Comparison of ENCODE assay signal across 15 mouse cellular contexts in genomic region chr11:89508675-89509324, GRCm38 (mm10).
DNase-seq lines count a peak whose midpoint lies in the region; ATAC-seq and TF ChIP-seq lines count a peak whose summit lies in the region.
"Had no signal": no experiment of that assay in that cellular context is flagged by ENCODE, and none has a peak within 500 bp of the region (broad histone marks: within the 10 kb centered on the region; RNA-seq: fewer than 3 reads in every experiment).

No protein-coding gene starts in this region.

- no peaks in the 10 kb centered on the region for H3K9me3 ChIP-seq in forebrain, embryonic 10.5 days
- no peaks in the 10 kb centered on the region for H3K9me3 ChIP-seq in forebrain, postnatal 0 days (ENCODE audit: low read length)
- no peaks in the 10 kb centered on the region for H3K9me3 ChIP-seq in kidney, embryonic 15.5 days (replicated peaks)
- no peaks in the 10 kb centered on the region for H3K9me3 ChIP-seq in limb, embryonic 10.5 days (replicated peaks)

- TF ChIP-seq CTCF in forebrain, postnatal 0 days (IDR thresholded peaks at IDR 0.05; ENCODE audit: low read depth), result no peak

- peak; percentile 59 for DNase-seq in forebrain, embryonic 10.5 days (ENCODE audit: extremely low spot score, low spot score)
- no peak for DNase-seq in forebrain, postnatal 0 days
- no peak for DNase-seq in kidney, postnatal 25 days
- DNase-seq in embryo, embryonic 10.5 days (ENCODE audit: low spot score), result peak; percentile 46
- DNase-seq in limb, embryonic 10.5 days (ENCODE audit: low spot score), result no peak
- no peak for DNase-seq in gastrocnemius, adult 8-10 months (ENCODE audit: low spot score in 2 of 2)
- DNase-seq in urinary bladder, postnatal 14 days (ENCODE audit: low spot score), result no peak
- DNase-seq: adrenal gland, postnatal 10 days; heart, adult 18-20 months; layer of hippocampus, adult 9-11 months; liver; lung, postnatal 14 days; right cerebral cortex, adult 18-20 months had no signal

- 5% methylated on average over 11 of the region's 11 CpGs for whole genome bisulfite sequencing in forebrain, embryonic 10.5 days
- WGBS in forebrain, postnatal 0 days, result 9% methylated on average over 11 of the region's 11 CpGs
- 15% methylated on average over 11 of the region's 11 CpGs for WGBS in kidney, embryonic 15.5 days
- 19% methylated on average over 11 of the region's 11 CpGs for WGBS in limb, embryonic 10.5 days

- peak overlapping the region; percentile 19 for H3K4me3 ChIP-seq in forebrain, embryonic 10.5 days
- H3K4me3 ChIP-seq in forebrain, postnatal 0 days (ENCODE audit: low read depth, low read length), result no peak overlapping the region
- no peak overlapping the region for H3K4me3 ChIP-seq in kidney, embryonic 15.5 days (replicated peaks)
- H3K4me3 ChIP-seq in limb, embryonic 10.5 days, result no peak overlapping the region
- H3K4me3 ChIP-seq: myocyte had no signal

- H3K4me1 ChIP-seq in forebrain, embryonic 10.5 days, result peaks cover 41% of the 10 kb centered on the region
- H3K4me1 ChIP-seq in forebrain, postnatal 0 days (ENCODE audit: insufficient read depth), result no peaks in the 10 kb centered on the region; the same call in 1 of the 2 replicates
- peaks cover 20% of the 10 kb centered on the region for H3K4me1 ChIP-seq in kidney, embryonic 15.5 days
- peaks cover 44% of the 10 kb centered on the region for H3K4me1 ChIP-seq in limb, embryonic 10.5 days

- peaks cover 57% of the 10 kb centered on the region for H3K27me3 ChIP-seq in forebrain, embryonic 10.5 days (ENCODE audit: poor library complexity, severe bottlenecking)
- peaks cover 4% of the 10 kb centered on the region; the same call in 1 of the 2 replicates for H3K27me3 ChIP-seq in forebrain, postnatal 0 days (ENCODE audit: insufficient read depth, low read length)
- H3K27me3 ChIP-seq in kidney, embryonic 15.5 days, result peaks cover 29% of the 10 kb centered on the region
- peaks cover 7% of the 10 kb centered on the region; the same call in 1 of the 2 replicates for H3K27me3 ChIP-seq in limb, embryonic 10.5 days (ENCODE audit: low read depth, poor library complexity, severe bottlenecking)

- peak overlapping the region; percentile 76 for H3K27ac ChIP-seq in forebrain, embryonic 10.5 days
- H3K27ac ChIP-seq in forebrain, postnatal 0 days (ENCODE audit: low read depth, low read length), result no peak overlapping the region
- peak overlapping the region; percentile 77 for H3K27ac ChIP-seq in kidney, embryonic 15.5 days
- peak overlapping the region; percentile 42; the same call in 1 of the 2 replicates for H3K27ac ChIP-seq in limb, embryonic 10.5 days

- no peak for ATAC-seq in forebrain, postnatal 0 days
- peak; percentile 87 for ATAC-seq in kidney, embryonic 15.5 days (replicated peaks; ENCODE audit: low FRiP score)

- no peak overlapping the region for H3K4me2 ChIP-seq in forebrain, postnatal 0 days (ENCODE audit: low read depth)
- peak overlapping the region; percentile 39; the same call in 1 of the 2 replicates for H3K4me2 ChIP-seq in kidney, embryonic 15.5 days

- no peaks in the 10 kb centered on the region for H3K36me3 ChIP-seq in forebrain, embryonic 10.5 days (replicated peaks)
- no peaks in the 10 kb centered on the region for H3K36me3 ChIP-seq in forebrain, postnatal 0 days (ENCODE audit: insufficient read depth)
- H3K36me3 ChIP-seq in kidney, embryonic 15.5 days, result no peaks in the 10 kb centered on the region
- H3K36me3 ChIP-seq in limb, embryonic 10.5 days, result no peaks in the 10 kb centered on the region

- no peak overlapping the region for H3K9ac ChIP-seq in forebrain, postnatal 0 days
- H3K9ac ChIP-seq in kidney, embryonic 15.5 days, result no peak overlapping the region

Comparison
In these comparisons a context has a peak if more than half of its experiments do, and no peak if none do; other contexts are left out.
1. DNase-seq: peak in forebrain, embryonic 10.5 days (single experiment) and embryo, embryonic 10.5 days (single experiment); none in forebrain, postnatal 0 days (single experiment), kidney, postnatal 25 days (0 of 2), limb, embryonic 10.5 days (single experiment), gastrocnemius, adult 8-10 months (0 of 2) and urinary bladder, postnatal 14 days (single experiment).